Mouse (Mus musculus): ENCODE results near the gene Pip4k2b.

- TF ChIP-seq POLR2A (IDR thresholded peaks at IDR 0.05; ENCODE audit: insufficient read depth, low read depth, low read length) (no peak), CTCF (IDR thresholded peaks at IDR 0.05; ENCODE audit: insufficient read depth, low read depth, low read length) (no peak)
Measured at GRCm38 (mm10) chr11:97775186-97775585, 30.7 kb upstream of the Pip4k2b start.

All from olfactory bulb, adult 2 months (tissue).